Mouse (Mus musculus) adrenal gland, postnatal 25 days (tissue): ENCODE results near the gene Olfr247. TPM values are rescaled to one million over a fixed set of nuclear protein-coding genes. Genes with fewer than 3 reads are reported as not detected.
"Not testable (repeated sequence)": the region's sequence is repeated elsewhere in the genome, so short reads cannot be mapped to it uniquely, and the experiment has no call there.

Experiments used
- DNase-seq: peaks from one replicate; pipeline ENCODE4 v3.0.0; 2021; ENCODE audit warnings: mixed read lengths
- long read RNA-seq: library from polyadenylated mRNA; stranded (forward); transcript quantifications from one replicate; pipeline ENCODE4 v2.0.0, GENCODE M21; 2021
- total RNA-seq: library from RNA; stranded (reverse); gene quantifications from 2 replicates; pipeline ENCODE4 v1.2.3, GENCODE M21; 2021

Olfr247 gene
- not detected in 2 replicates for total RNA-seq
- long read RNA-seq: 0 reads

- DNase-seq: not testable (repeated sequence)
Observed at GRCm38 (mm10) chr10:129976040-129976439, at the start of gene Olfr247. Gene Olfr247, minus strand, starts transcription at chr10:129976140.

GRCm38 (mm10) chr10:130012321-130012720 is 36.4 kb upstream of the Olfr247 start, which contains the start of gene Olfr820:
Gene Olfr820, plus strand, starts transcription at chr10:130012621.
- DNase-seq: no peak

DNA sequence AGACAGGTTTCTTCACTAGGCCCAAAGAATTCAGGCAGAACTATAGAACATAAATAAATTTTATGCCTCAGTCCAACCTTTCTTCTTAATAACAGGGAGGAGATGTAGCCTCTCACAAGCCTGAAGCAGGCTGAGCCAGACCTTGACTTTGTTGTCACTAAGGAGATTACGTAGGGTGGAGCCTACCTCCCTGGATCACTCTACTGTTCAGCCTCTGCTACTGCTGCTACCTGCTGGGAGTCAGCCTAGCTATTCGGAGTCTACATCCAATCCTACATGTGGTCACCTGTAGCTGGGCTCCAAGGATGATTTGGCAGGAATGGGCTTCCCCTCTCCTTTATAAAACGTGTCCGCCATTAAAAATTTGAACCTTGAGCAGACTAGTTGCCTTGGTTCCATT is 29.4 kb upstream of the Olfr247 start:
- DNase-seq: not testable (repeated sequence)

GRCm38 (mm10) chr10:130004104-130004503 is 28.2 kb upstream of the Olfr247 start:
- not testable (repeated sequence) for DNase-seq

- DNase-seq: not testable (repeated sequence)
Observed at GRCm38 (mm10) chr10:129984962-129985361, 9.0 kb upstream of the Olfr247 start, which contains the start of gene Gm10310. Gene Gm10310, minus strand, starts transcription at chr10:129985062.

DNA sequence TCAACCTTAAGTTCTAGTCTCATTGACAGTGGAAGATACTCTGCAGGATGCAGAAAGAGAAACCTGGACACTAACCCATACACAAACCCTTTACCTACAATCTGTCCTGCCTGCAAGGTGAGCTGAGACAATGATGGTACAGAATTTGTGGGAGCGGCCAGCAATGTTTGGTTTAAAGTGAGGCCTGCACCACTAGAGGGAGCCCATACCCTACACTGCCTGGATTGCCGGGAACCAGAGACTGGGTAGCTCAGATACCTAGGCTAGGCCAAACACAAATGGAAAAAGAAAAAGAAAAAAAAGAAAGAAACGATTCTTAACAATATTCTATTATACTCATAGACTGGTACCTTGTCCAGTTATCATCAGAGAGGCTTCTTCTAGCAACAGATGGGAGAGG is 5.9 kb upstream of the Olfr247 start:
- DNase-seq: not testable (repeated sequence)

DNA sequence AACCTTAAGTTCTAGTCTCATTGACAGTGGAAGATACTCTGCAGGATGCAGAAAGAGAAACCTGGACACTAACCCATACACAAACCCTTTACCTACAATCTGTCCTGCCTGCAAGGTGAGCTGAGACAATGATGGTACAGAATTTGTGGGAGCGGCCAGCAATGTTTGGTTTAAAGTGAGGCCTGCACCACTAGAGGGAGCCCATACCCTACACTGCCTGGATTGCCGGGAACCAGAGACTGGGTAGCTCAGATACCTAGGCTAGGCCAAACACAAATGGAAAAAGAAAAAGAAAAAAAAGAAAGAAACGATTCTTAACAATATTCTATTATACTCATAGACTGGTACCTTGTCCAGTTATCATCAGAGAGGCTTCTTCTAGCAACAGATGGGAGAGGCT is 2.9 kb downstream of the Olfr247 start:
- not testable (repeated sequence) for DNase-seq

DNA sequence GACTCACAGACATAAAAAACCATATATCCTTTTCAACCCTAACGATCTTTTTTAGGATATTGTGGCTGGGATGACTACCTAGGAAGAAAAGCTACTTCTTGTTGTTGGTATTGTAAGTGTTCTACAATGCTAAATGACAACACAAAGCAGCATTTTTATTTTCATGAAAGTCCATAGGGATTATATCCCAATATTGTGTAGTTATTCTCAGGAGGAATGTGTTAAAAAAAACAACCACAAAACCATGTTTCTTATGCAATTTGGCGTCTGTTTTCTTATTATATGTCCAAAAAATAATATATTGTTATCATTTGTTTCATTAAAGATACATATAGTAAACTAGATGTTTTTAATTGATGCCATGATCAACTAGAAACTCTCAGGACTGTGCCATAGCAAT is 8.8 kb downstream of the Olfr247 start, which contains the start of gene Olfr819:
Gene Olfr819, minus strand, starts transcription at position 101 of the 400 bp plus-strand sequence.
- not testable (repeated sequence) for DNase-seq

DNA sequence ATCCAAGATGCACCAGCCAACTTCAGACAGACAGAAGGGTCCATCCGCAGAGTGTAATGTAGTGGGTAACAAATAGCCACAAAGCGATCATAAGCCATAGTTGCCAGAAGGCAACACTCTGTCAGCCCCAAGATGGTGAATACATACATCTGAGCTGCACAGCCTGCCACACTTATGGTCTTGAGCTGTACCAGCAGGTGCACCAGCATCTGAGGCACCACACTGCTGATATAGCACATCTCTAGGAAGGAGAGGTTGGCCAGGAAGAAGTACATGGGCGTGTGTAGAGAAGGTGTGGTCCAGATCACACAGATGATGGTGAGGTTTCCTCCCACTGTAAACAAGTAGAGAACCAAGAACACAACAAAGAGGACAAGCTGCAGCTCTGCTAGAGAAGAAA is 9.7 kb downstream of the Olfr247 start:
- DNase-seq: not testable (repeated sequence)

DNA sequence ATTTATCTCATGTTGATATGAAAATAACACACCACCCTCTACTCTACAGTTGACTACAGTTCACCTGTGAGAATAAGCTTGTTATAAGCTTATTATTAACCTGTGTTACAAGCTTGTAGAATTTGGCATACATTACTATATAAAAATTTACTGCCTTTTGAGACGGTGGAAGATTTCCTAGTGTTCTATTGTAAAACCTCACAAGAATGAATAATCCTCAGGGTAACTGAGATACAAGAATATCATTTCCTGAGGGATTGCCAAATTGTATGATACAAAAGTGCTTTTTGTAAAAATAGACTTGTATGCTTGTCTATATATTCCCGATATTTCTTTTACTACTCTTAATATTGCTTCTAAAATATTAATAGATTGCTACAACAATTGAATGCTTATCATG is 26.9 kb downstream of the Olfr247 start, which contains the start of gene Olfr818:
Gene Olfr818, minus strand, starts transcription at position 101 of the 400 bp plus-strand sequence.
- no peak for DNase-seq

Other genes with a start within 250 kb of the Olfr247 start
- gene Olfr805, start 246.8 kb downstream of the Olfr247 start, total RNA-seq: not detected in 2 replicates
- gene Olfr806, start 234.2 kb downstream of the Olfr247 start, total RNA-seq: not detected in 2 replicates
- gene Olfr807, start 218.3 kb downstream of the Olfr247 start, total RNA-seq: not detected in 2 replicates
- not detected in 2 replicates for gene Olfr808, start 210.7 kb downstream of the Olfr247 start, total RNA-seq
- gene Olfr809, start 201.5 kb downstream of the Olfr247 start, total RNA-seq: not detected in 2 replicates
- not detected in 2 replicates for gene Olfr810, start 181.2 kb downstream of the Olfr247 start, total RNA-seq
- not detected in 2 replicates for gene Olfr811, start 171.7 kb downstream of the Olfr247 start, total RNA-seq
- not detected in 2 replicates for gene Olfr812, start 130.0 kb downstream of the Olfr247 start, total RNA-seq
- gene Olfr813, start 120.8 kb downstream of the Olfr247 start, total RNA-seq: not detected in 2 replicates
- not detected in 2 replicates for gene Olfr814, start 96.3 kb downstream of the Olfr247 start, total RNA-seq
- gene Olfr815, start 70.3 kb downstream of the Olfr247 start, total RNA-seq: not detected in 2 replicates
- gene Olfr816, start 60.5 kb downstream of the Olfr247 start, total RNA-seq: not detected in 2 replicates
- gene Olfr818, start 27.0 kb downstream of the Olfr247 start, total RNA-seq: not detected in 2 replicates
- not detected in 2 replicates for gene Olfr819, start 8.9 kb downstream of the Olfr247 start, total RNA-seq
- not detected in 2 replicates for gene Gm10310, start 8.9 kb upstream of the Olfr247 start, total RNA-seq
- gene Olfr820, start 36.5 kb upstream of the Olfr247 start, total RNA-seq: not detected in 2 replicates
- gene Olfr821, start 54.2 kb upstream of the Olfr247 start, total RNA-seq: not detected in 2 replicates
- gene Olfr822, start 95.1 kb upstream of the Olfr247 start, total RNA-seq: not detected in 2 replicates
- not detected in 2 replicates for gene Olfr823, start 139.2 kb upstream of the Olfr247 start, total RNA-seq
- gene Olfr824, start 153.9 kb upstream of the Olfr247 start, total RNA-seq: not detected in 2 replicates
- not detected in 2 replicates for gene Olfr825, start 190.6 kb upstream of the Olfr247 start, total RNA-seq
- not detected in 2 replicates for gene Olfr826, start 208.0 kb upstream of the Olfr247 start, total RNA-seq
- gene Olfr827, start 238.3 kb upstream of the Olfr247 start, total RNA-seq: not detected in 2 replicates